ENCODE assay signal across 11 mouse cellular contexts in genomic region chr5:32064341-32065105, GRCm38 (mm10).
DNase-seq lines count a peak whose midpoint lies in the region; ATAC-seq lines count a peak whose summit lies in the region.
"Had no signal": no experiment of that assay in that cellular context is flagged by ENCODE, and none has a peak within 500 bp of the region (broad histone marks: within the 10 kb centered on the region; RNA-seq: fewer than 3 reads in every experiment).

No protein-coding gene starts in this region.

- WGBS in kidney, embryonic 14.5 days = 72% methylated on average over 2 of the region's 2 CpGs
- WGBS in lung, embryonic 15.5 days = 60% methylated on average over 2 of the region's 2 CpGs
- WGBS in intestine, embryonic 16.5 days = 66% methylated on average over 2 of the region's 2 CpGs
- 57% methylated on average over 2 of the region's 2 CpGs for WGBS in stomach, embryonic 16.5 days

- H3K9me3 ChIP-seq in kidney, embryonic 14.5 days (ENCODE audit: control insufficient read depth, low read length) = no peaks in the 10 kb centered on the region
- no peaks in the 10 kb centered on the region for H3K9me3 ChIP-seq in lung, embryonic 15.5 days
- no peaks in the 10 kb centered on the region for H3K9me3 ChIP-seq in intestine, embryonic 16.5 days (ENCODE audit: control insufficient read depth, low read length)
- no peaks in the 10 kb centered on the region for H3K9me3 ChIP-seq in stomach, embryonic 16.5 days (replicated peaks; ENCODE audit: control insufficient read depth, low read length)
- H3K9me3 ChIP-seq: hindbrain, embryonic 15.5 days had no signal

- 0 out of 2 replicates have a peak, but pooled peaks cover 4% of the 10 kb centered on the region for H3K4me1 ChIP-seq in kidney, embryonic 14.5 days (ENCODE audit: control insufficient read depth, insufficient read depth, low read length)
- H3K4me1 ChIP-seq in lung, embryonic 15.5 days = peaks cover 24% of the 10 kb centered on the region
- peaks cover 14% of the 10 kb centered on the region for H3K4me1 ChIP-seq in intestine, embryonic 16.5 days (ENCODE audit: control insufficient read depth, insufficient read depth, low read length)
- H3K4me1 ChIP-seq in stomach, embryonic 16.5 days (ENCODE audit: control insufficient read depth, insufficient read depth, low read length) = peaks cover 25% of the 10 kb centered on the region
- H3K4me1 ChIP-seq: hindbrain, embryonic 15.5 days had no signal

- H3K27ac ChIP-seq in kidney, embryonic 14.5 days (ENCODE audit: low read depth, low read length) = peak overlapping the region; percentile 14; the same call in 1 of the 2 replicates
- H3K27ac ChIP-seq in lung, embryonic 15.5 days = no peak overlapping the region
- peak overlapping the region; percentile 64 for H3K27ac ChIP-seq in intestine, embryonic 16.5 days (ENCODE audit: low read length)
- peak overlapping the region; percentile 73 for H3K27ac ChIP-seq in stomach, embryonic 16.5 days (ENCODE audit: low read length)
- H3K27ac ChIP-seq: hindbrain, embryonic 15.5 days; left cerebral cortex, adult 2 months had no signal

- DNase-seq in kidney, postnatal 25 days = no peak
- DNase-seq in lung, adult 18-20 months = no peak
- DNase-seq in thymus, postnatal 0 days (ENCODE audit: low spot score) = no peak
- no peak for DNase-seq in right cerebral cortex, postnatal 4 days
- DNase-seq: adrenal gland, postnatal 14 days had no signal

- ATAC-seq in kidney, embryonic 14.5 days (ENCODE audit: low FRiP score, low TSS enrichment) = no peak
- ATAC-seq in lung, embryonic 15.5 days (ENCODE audit: borderline replicate concordance, extremely low read depth, low FRiP score, low TSS enrichment) = peak; percentile 74
- ATAC-seq in intestine, embryonic 16.5 days = peak; percentile 52
- ATAC-seq in stomach, embryonic 16.5 days (ENCODE audit: insufficient read depth, low FRiP score) = peak; percentile 32; the same call in 1 of the 2 replicates

- H3K9ac ChIP-seq in kidney, embryonic 14.5 days (ENCODE audit: low read depth, low read length) = no peak overlapping the region
- no peak overlapping the region for H3K9ac ChIP-seq in lung, embryonic 15.5 days
- H3K9ac ChIP-seq in intestine, embryonic 16.5 days (ENCODE audit: low read depth, low read length) = no peak overlapping the region
- no peak overlapping the region for H3K9ac ChIP-seq in stomach, embryonic 16.5 days (ENCODE audit: low read length)
- H3K9ac ChIP-seq: hindbrain, embryonic 15.5 days had no signal

- no peaks in the 10 kb centered on the region for H3K27me3 ChIP-seq in kidney, embryonic 14.5 days (ENCODE audit: control insufficient read depth, insufficient read depth, low read length)
- H3K27me3 ChIP-seq in lung, embryonic 15.5 days = no peaks in the 10 kb centered on the region
- H3K27me3 ChIP-seq in intestine, embryonic 16.5 days (replicated peaks; ENCODE audit: control insufficient read depth, insufficient read depth, low read length) = no peaks in the 10 kb centered on the region
- H3K27me3 ChIP-seq in stomach, embryonic 16.5 days (ENCODE audit: control insufficient read depth, insufficient read depth, low read length) = no peaks in the 10 kb centered on the region
- H3K27me3 ChIP-seq: hindbrain, embryonic 15.5 days had no signal

- H3K4me3 ChIP-seq in kidney, embryonic 14.5 days (ENCODE audit: low read length) = no peak overlapping the region
- H3K4me3 ChIP-seq in lung, embryonic 15.5 days = no peak overlapping the region
- H3K4me3 ChIP-seq in intestine, embryonic 16.5 days (ENCODE audit: low read length) = no peak overlapping the region
- no peak overlapping the region for H3K4me3 ChIP-seq in stomach, embryonic 16.5 days (replicated peaks; ENCODE audit: low read length)
- H3K4me3 ChIP-seq: hindbrain, embryonic 15.5 days; left cerebral cortex, adult 2 months had no signal

- no peak overlapping the region for H3K4me2 ChIP-seq in kidney, embryonic 14.5 days (replicated peaks; ENCODE audit: low read depth, low read length)
- H3K4me2 ChIP-seq in lung, embryonic 15.5 days = no peak overlapping the region
- no peak overlapping the region for H3K4me2 ChIP-seq in intestine, embryonic 16.5 days (ENCODE audit: low read depth, low read length)
- no peak overlapping the region for H3K4me2 ChIP-seq in stomach, embryonic 16.5 days (ENCODE audit: low read depth, low read length)
- H3K4me2 ChIP-seq: hindbrain, embryonic 15.5 days had no signal

- H3K36me3 ChIP-seq in kidney, embryonic 14.5 days (ENCODE audit: control insufficient read depth, insufficient read depth, low read length) = no peaks in the 10 kb centered on the region
- H3K36me3 ChIP-seq in lung, embryonic 15.5 days = no peaks in the 10 kb centered on the region
- no peaks in the 10 kb centered on the region for H3K36me3 ChIP-seq in intestine, embryonic 16.5 days (ENCODE audit: control insufficient read depth, insufficient read depth, low read length)
- H3K36me3 ChIP-seq in stomach, embryonic 16.5 days (ENCODE audit: control insufficient read depth, insufficient read depth, low read length) = no peaks in the 10 kb centered on the region
- H3K36me3 ChIP-seq: hindbrain, embryonic 15.5 days had no signal
